Mouse (Mus musculus) thymus, adult 2 months (tissue): ENCODE results near the gene Ryr3.

ENCODE experiments used
- CTCF ChIP-seq: fragments of 200-500 bp; IDR thresholded peaks from 2 replicates; pipeline ENCODE4 v1.5.1; 2012; ENCODE audit warnings: mild to moderate bottlenecking, control low read depth, low read length, moderate library complexity, borderline replicate concordance; ENCODE audit not compliant: control insufficient read depth, poor library complexity, insufficient read depth; ENCODE audit errors: extremely low read depth
- POLR2A ChIP-seq: fragments of 200-500 bp; IDR thresholded peaks from 2 replicates; pipeline ENCODE4 v1.6.1; 2012; ENCODE audit warnings: mild to moderate bottlenecking, low read length, control low read depth, moderate library complexity; ENCODE audit not compliant: control insufficient read depth, poor library complexity, insufficient read depth; ENCODE audit errors: extremely low read depth

DNA sequence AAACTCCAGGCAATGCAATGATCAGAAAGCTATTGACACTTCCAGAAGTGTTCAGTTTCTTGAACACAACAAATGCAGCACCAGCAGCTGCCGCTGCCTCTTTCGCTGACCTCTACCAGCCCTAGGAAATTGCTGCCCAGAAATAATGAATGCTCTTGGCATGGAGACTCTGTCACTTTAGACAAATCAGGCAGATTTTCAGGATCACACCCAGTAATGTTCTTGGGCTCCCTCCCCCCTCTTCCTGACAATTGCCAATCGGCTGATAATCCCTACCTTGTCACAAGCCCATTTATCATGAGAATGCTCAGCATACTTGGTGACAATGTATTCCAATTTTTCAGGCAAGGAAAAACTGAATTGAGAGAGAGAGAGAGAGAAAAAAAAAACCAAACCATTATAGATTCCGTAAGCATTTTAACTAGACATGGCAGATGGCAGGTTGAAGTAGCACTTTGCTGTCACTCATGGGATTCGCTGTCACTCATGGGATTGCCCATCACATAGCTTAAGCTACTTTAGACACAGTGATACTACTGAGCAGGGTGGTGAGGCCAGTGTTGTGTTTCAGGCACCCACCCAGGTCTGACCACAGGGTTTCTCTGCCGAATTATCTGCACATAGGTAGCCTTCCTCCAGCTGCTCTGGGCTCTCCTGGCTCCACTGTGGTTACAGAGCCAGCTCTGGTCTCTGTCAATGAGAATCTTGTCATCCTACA is 455.5 kb downstream of the Ryr3 start:
- TF ChIP-seq CTCF (no peak), POLR2A (no peak)
